Mouse (Mus musculus) lung, adult 2 months (tissue): Measurements from ENCODE around the gene Cipc.

Experiments used
- CTCF ChIP-seq: fragments of 200-500 bp; IDR thresholded peaks from 2 replicates; pipeline ENCODE4 v1.5.1; 2011; ENCODE audit warnings: mild to moderate bottlenecking, low read length, control low read depth; ENCODE audit not compliant: insufficient read depth
- POLR2A ChIP-seq: fragments of 200-500 bp; IDR thresholded peaks from 2 replicates; pipeline ENCODE4 v1.6.1; 2011; ENCODE audit warnings: low read depth, mild to moderate bottlenecking, control low read depth, low read length, borderline replicate concordance; ENCODE audit errors: extremely low read depth

DNA sequence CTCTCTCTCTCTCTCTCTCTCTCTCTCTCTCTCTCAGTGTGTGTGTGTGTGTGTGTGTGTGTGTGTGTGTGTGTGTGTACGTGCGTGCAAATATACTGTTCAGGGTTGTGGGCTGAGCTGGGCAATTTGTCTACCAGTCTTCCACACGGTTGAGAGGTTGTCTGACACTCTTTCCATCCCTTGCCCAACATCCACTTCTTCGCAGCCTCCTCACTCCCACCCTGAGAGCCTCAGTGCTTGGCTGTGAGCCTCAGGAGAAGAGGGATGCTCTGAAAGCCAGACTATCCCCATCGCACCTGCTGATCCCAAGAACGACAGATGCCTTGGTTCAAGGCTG is 54.0 kb downstream of the Cipc start:
- no peak for TF ChIP-seq POLR2A
- no peak for TF ChIP-seq CTCF
